Mouse (Mus musculus): ENCODE measurements around the gene Cyp2c55.

The Cyp2c55 gene

GRCm38 (mm10) chr19:39006715-39007114 lies at the start of gene Cyp2c55:
Gene Cyp2c55 (plus strand): TSS chr19:39007019.
- no peak for DNase-seq (ENCODE audit: low spot score in 2 of 2)

- no peak for DNase-seq (ENCODE audit: low spot score in 2 of 2)
These were observed 36.1 kb upstream of the Cyp2c55 start for GRCm38 (mm10) chr19:38970741-38971140.

GRCm38 (mm10) chr19:38972581-38972980 lies 34.2 kb upstream of the Cyp2c55 start:
- no peak for DNase-seq (ENCODE audit: low spot score in 2 of 2)

- DNase-seq (ENCODE audit: low spot score in 2 of 2), result no peak
These were observed 33.2 kb upstream of the Cyp2c55 start for GRCm38 (mm10) chr19:38973666-38974065.

GRCm38 (mm10) chr19:38976269-38976668 lies 30.6 kb upstream of the Cyp2c55 start:
- no peak for DNase-seq (ENCODE audit: low spot score in 2 of 2)

GRCm38 (mm10) chr19:38981966-38982365 lies 24.9 kb upstream of the Cyp2c55 start:
- DNase-seq (ENCODE audit: low spot score in 2 of 2), result peak; percentile 56 to 78

- DNase-seq (ENCODE audit: low spot score in 2 of 2), result no peak
These were observed 8.6 kb upstream of the Cyp2c55 start for GRCm38 (mm10) chr19:38998248-38998647.

GRCm38 (mm10) chr19:38998676-38999075 lies 8.1 kb upstream of the Cyp2c55 start:
- DNase-seq (ENCODE audit: low spot score in 2 of 2), result no peak

GRCm38 (mm10) chr19:39005132-39005531 lies 1.7 kb upstream of the Cyp2c55 start:
- DNase-seq (ENCODE audit: low spot score in 2 of 2), result no peak

GRCm38 (mm10) chr19:39057928-39058327 lies 51.1 kb downstream of the Cyp2c55 start:
- DNase-seq (ENCODE audit: low spot score in 2 of 2), result no peak

- DNase-seq (ENCODE audit: low spot score in 2 of 2), result no peak
These were observed 53.9 kb downstream of the Cyp2c55 start, which contains the start of gene Cyp2c65 for GRCm38 (mm10) chr19:39060719-39061118. Gene Cyp2c65 (plus strand): TSS chr19:39061015.

Data from cerebellum, postnatal 4 days (tissue).